Mouse (Mus musculus) CD4-positive, CD25-positive, alpha-beta regulatory T cell, adult 2 months (primary cell): ENCODE results near the gene Ptrh2.

Source experiments
- DNase-seq: peaks from one replicate; pipeline ENCODE4 v3.0.0-alpha.2; 2012; ENCODE audit warnings: low read depth, low spot score

The Ptrh2 gene

GRCm38 (mm10) chr11:86683395-86684125 is at the start of gene Ptrh2, which contains the start of gene Vmp1:
TSS of gene Ptrh2 (plus strand) at chr11:86683985.
TSS of gene Vmp1 (minus strand) at chr11:86683836.
- peak; percentile 94 for DNase-seq

- DNase-seq = no peak
These were observed 49.4 kb upstream of the Ptrh2 start for GRCm38 (mm10) chr11:86634396-86634795.

- DNase-seq = no peak
These were observed 46.1 kb upstream of the Ptrh2 start for GRCm38 (mm10) chr11:86637697-86638096.

GRCm38 (mm10) chr11:86641714-86642113 is 42.1 kb upstream of the Ptrh2 start:
- no peak for DNase-seq

- no peak for DNase-seq
These were observed 39.2 kb upstream of the Ptrh2 start for GRCm38 (mm10) chr11:86644553-86644952.

GRCm38 (mm10) chr11:86646136-86646834 is 37.5 kb upstream of the Ptrh2 start:
- no peak for DNase-seq

GRCm38 (mm10) chr11:86646885-86647459 is 36.8 kb upstream of the Ptrh2 start:
- no peak for DNase-seq

- no peak for DNase-seq
These were observed 35.9 kb upstream of the Ptrh2 start for GRCm38 (mm10) chr11:86647706-86648447.

- DNase-seq = no peak
These were observed 34.2 kb upstream of the Ptrh2 start for GRCm38 (mm10) chr11:86649542-86649941.

GRCm38 (mm10) chr11:86650676-86651075 is 33.1 kb upstream of the Ptrh2 start:
- DNase-seq = no peak

GRCm38 (mm10) chr11:86652578-86652979 is 31.2 kb upstream of the Ptrh2 start:
- DNase-seq = peak; percentile 61

- DNase-seq = peak; percentile 84
These were observed 30.3 kb upstream of the Ptrh2 start for GRCm38 (mm10) chr11:86653446-86653845.

- DNase-seq = no peak
These were observed 29.7 kb upstream of the Ptrh2 start for GRCm38 (mm10) chr11:86654096-86654495.

- peak; percentile 72 for DNase-seq
These were observed 28.1 kb upstream of the Ptrh2 start for GRCm38 (mm10) chr11:86655671-86656070.

GRCm38 (mm10) chr11:86656849-86657567 is 26.8 kb upstream of the Ptrh2 start:
- no peak for DNase-seq

GRCm38 (mm10) chr11:86657863-86658262 is 25.9 kb upstream of the Ptrh2 start:
- no peak for DNase-seq

- DNase-seq = no peak
These were observed 20.5 kb upstream of the Ptrh2 start for GRCm38 (mm10) chr11:86662986-86663895.

GRCm38 (mm10) chr11:86663977-86664376 is 19.8 kb upstream of the Ptrh2 start:
- no peak for DNase-seq

- DNase-seq = no peak
These were observed 19.4 kb upstream of the Ptrh2 start for GRCm38 (mm10) chr11:86664406-86664805.

- DNase-seq = no peak
These were observed 16.2 kb upstream of the Ptrh2 start for GRCm38 (mm10) chr11:86667553-86667952.
